Mouse (Mus musculus) heart, postnatal 25 days (tissue): ENCODE data around the gene Lrmda. TPM values are rescaled to one million over a fixed set of nuclear protein-coding genes. Genes with fewer than 3 reads are reported as not detected.

Source experiments
- DNase-seq: peaks from one replicate; pipeline ENCODE4 v3.0.0; 2022; ENCODE audit warnings: low spot score
- intact Hi-C: fragments of 180-260 bp; cut with DNase I; formaldehyde crosslinking; loops from one replicate; pipeline ENCODE4 v1.15.1; 2025
- total RNA-seq, 2 experiments: library from RNA; stranded (reverse); gene quantifications; 2 replicates each; pipeline ENCODE4 v1.2.3; 2021

Lrmda gene
- total RNA-seq, 2 experiments from 2014 or later: 0.83 to 1.8 TPM

- DNase-seq: no peak
- intact Hi-C loops: no loop called here
Observed at GRCm38 (mm10) chr14:23014747-23015286, 995.3 kb downstream of the Lrmda start.

GRCm38 (mm10) chr14:23015321-23016067 is 996.0 kb downstream of the Lrmda start:
- intact Hi-C loops: no loop called here
- no peak for DNase-seq

- intact Hi-C loops: no loop called here
- DNase-seq: no peak
Observed at GRCm38 (mm10) chr14:23016068-23016611, 996.6 kb downstream of the Lrmda start.

GRCm38 (mm10) chr14:23041002-23041401 is 1021.5 kb downstream of the Lrmda start:
- intact Hi-C loops: loop anchor here (10.0 kb wide), 1 partner anchor 226 kb away; no protein-coding TSS in a partner anchor
- DNase-seq: no peak

GRCm38 (mm10) chr14:23045322-23045721 is 1025.8 kb downstream of the Lrmda start:
- no peak for DNase-seq
- intact Hi-C loops: loop anchor here (5.0 to 10.0 kb wide), 4 partner anchors 231 to 1078 kb away; partner anchors contain the start of gene Zfp503

GRCm38 (mm10) chr14:23046330-23046729 is 1026.8 kb downstream of the Lrmda start:
- no peak for DNase-seq
- intact Hi-C loops: loop anchor here (5.0 to 10.0 kb wide), 4 partner anchors 232 to 1079 kb away; partner anchors contain the start of gene Zfp503

- no peak for DNase-seq
- intact Hi-C loops: no loop called here
Observed at GRCm38 (mm10) chr14:23051441-23051840, 1031.9 kb downstream of the Lrmda start.

- intact Hi-C loops: no loop called here
- no peak for DNase-seq
Observed at GRCm38 (mm10) chr14:23052833-23053592, 1033.5 kb downstream of the Lrmda start.

- no peak for DNase-seq
- intact Hi-C loops: no loop called here
Observed at GRCm38 (mm10) chr14:23057228-23057976, 1037.9 kb downstream of the Lrmda start.

GRCm38 (mm10) chr14:23057987-23058386 is 1038.5 kb downstream of the Lrmda start:
- intact Hi-C loops: no loop called here
- no peak for DNase-seq

GRCm38 (mm10) chr14:23078719-23079118 is 1059.2 kb downstream of the Lrmda start:
- no peak for DNase-seq
- intact Hi-C loops: no loop called here

- no peak for DNase-seq
- intact Hi-C loops: no loop called here
Observed at GRCm38 (mm10) chr14:23084241-23084773, 1064.8 kb downstream of the Lrmda start.

GRCm38 (mm10) chr14:23084797-23085196 is 1065.3 kb downstream of the Lrmda start:
- no peak for DNase-seq
- intact Hi-C loops: no loop called here

GRCm38 (mm10) chr14:23093306-23093705 is 1073.8 kb downstream of the Lrmda start:
- no peak for DNase-seq
- intact Hi-C loops: no loop called here

GRCm38 (mm10) chr14:23094546-23095157 is 1075.1 kb downstream of the Lrmda start:
- DNase-seq: no peak

GRCm38 (mm10) chr14:23095158-23096016 is 1075.9 kb downstream of the Lrmda start:
- intact Hi-C loops: no loop called here
- DNase-seq: no peak

More at GRCm38 (mm10) chr14:23094546-23095157, 1075.1 kb downstream of the Lrmda start:
- intact Hi-C loops: no loop called here

GRCm38 (mm10) chr14:23096017-23096336 is 1076.5 kb downstream of the Lrmda start:
- intact Hi-C loops: no loop called here

GRCm38 (mm10) chr14:23096405-23096804 is 1076.9 kb downstream of the Lrmda start:
- intact Hi-C loops: no loop called here
- DNase-seq: no peak

More at GRCm38 (mm10) chr14:23096017-23096336, 1076.5 kb downstream of the Lrmda start:
- DNase-seq: no peak
